Mouse (Mus musculus) heart, adult 2 months (tissue): ENCODE data around the gene Chst12. TPM values are rescaled to one million over a fixed set of nuclear protein-coding genes. Genes with fewer than 3 reads are reported as not detected.
A peak's percentile ranks its signal among the peaks of the same experiment; 100 is the strongest.
"Not testable (repeated sequence)": the region's sequence is repeated elsewhere in the genome, so short reads cannot be mapped to it uniquely, and the experiment has no call there.

Source experiments
- DNase-seq, 2 experiments: peaks; one replicate each; pipeline ENCODE4 v3.0.0; 2021
- H3K27ac ChIP-seq: fragments of 200-600 bp; 2 replicates; pipeline ENCODE4 v1.8.1; 2022
- H3K27me3 ChIP-seq: fragments of 200-500 bp; 2 replicates; pipeline ENCODE4 v1.6.1; 2012; ENCODE audit warnings: mild to moderate bottlenecking, low read length, inconsistent platforms, mixed read lengths; ENCODE audit not compliant: control insufficient read depth, insufficient read depth
- H3K36me3 ChIP-seq: fragments of 200-500 bp; 2 replicates; pipeline ENCODE4 v1.6.1; 2012; ENCODE audit warnings: low read length, inconsistent platforms; ENCODE audit not compliant: control insufficient read depth, insufficient read depth
- H3K4me1 ChIP-seq: fragments of 200-500 bp; 2 replicates; pipeline ENCODE4 v1.6.1; 2011; ENCODE audit warnings: low read length; ENCODE audit not compliant: control insufficient read depth, insufficient read depth
- H3K4me3 ChIP-seq: fragments of 200-600 bp; 2 replicates; pipeline ENCODE4 v1.8.1; 2022
- H3K79me2 ChIP-seq: fragments of 200-500 bp; replicated peaks from 2 replicates; pipeline ENCODE4 v1.6.1; 2012; ENCODE audit warnings: mild to moderate bottlenecking, inconsistent platforms, low read length, moderate library complexity, mixed read lengths; ENCODE audit not compliant: control insufficient read depth, insufficient read depth
- H3K9ac ChIP-seq: fragments of 200-500 bp; 2 replicates; pipeline ENCODE4 v1.6.1; 2012; ENCODE audit warnings: low read depth, mild to moderate bottlenecking, control low read depth, inconsistent platforms, low read length, mixed read lengths
- CTCF ChIP-seq: fragments of 200-600 bp; IDR thresholded peaks from 2 replicates; pipeline ENCODE4 v1.8.1; 2022; ENCODE audit warnings: antibody characterized with exemption, mild to moderate bottlenecking, moderate library complexity
- EP300 ChIP-seq: fragments of 200-500 bp; IDR thresholded peaks from 2 replicates; pipeline ENCODE4 v1.6.1; 2011; ENCODE audit warnings: low read depth, low read length, control low read depth; ENCODE audit not compliant: insufficient read depth
- POLR2A ChIP-seq: fragments of 200-500 bp; IDR thresholded peaks from 2 replicates; pipeline ENCODE4 v1.6.1; 2011; ENCODE audit warnings: mild to moderate bottlenecking, low read depth, low read length, control low read depth; ENCODE audit not compliant: insufficient read depth
- WGBS: fragments of 180-500 bp; shearing (Covaris S2); methylation state at CpG from one replicate; pipeline ENCODE4 v1.1.7; 2018; 5-methylcytosine and 5-hydroxymethylcytosine counted together
- intact Hi-C: fragments of 180-260 bp; cut with DNase I; formaldehyde crosslinking; loops from one replicate; pipeline ENCODE4 v1.15.1; 2025
- long read RNA-seq: library from polyadenylated mRNA; stranded (forward); transcript quantifications from one replicate; pipeline ENCODE4 v2.0.0, GENCODE M21; 2021
- polyA plus RNA-seq: library from polyadenylated mRNA; depleted of rRNA; stranded (reverse); fragments of >200 nt; gene quantifications from 2 replicates; pipeline ENCODE4 v1.2.3, GENCODE M21; 2012; rRNA removed
- total RNA-seq, 2 experiments: library from RNA; stranded (reverse); gene quantifications; 2 replicates each; pipeline ENCODE4 v1.2.3; 2021

Chst12 gene
- total RNA-seq: 1 to 10 TPM; 4.5 to 4.8 TPM
- polyA plus RNA-seq: 8.3 and 11.2 TPM in 2 replicates
- long read RNA-seq, partial matches to known transcripts: 0 of 5 reads
- long read RNA-seq, other reads (novel, unspliced or antisense): 1 of 5 reads

GRCm38 (mm10) chr5:140505208-140505780 is at the start of gene Chst12:
Chst12 (plus strand) TSS chr5:140505550.
- WGBS: under 1% methylated on average over 38 of the region's 38 CpGs

GRCm38 (mm10) chr5:140461476-140461875 is 43.9 kb upstream of the Chst12 start:
- intact Hi-C loops: no loop called here
- no peak overlapping the region for H3K27ac ChIP-seq
- no peaks in the 10 kb centered on the region for H3K27me3 ChIP-seq
- no peak for TF ChIP-seq EP300
- no peak for TF ChIP-seq CTCF
- no peak for TF ChIP-seq POLR2A
- no peaks in the 10 kb centered on the region for H3K36me3 ChIP-seq
- 87% methylated on average over 3 of the region's 3 CpGs for WGBS
- no peak overlapping the region for H3K4me3 ChIP-seq
- DNase-seq: no peak
- no peaks in the 10 kb centered on the region for H3K4me1 ChIP-seq
- H3K9ac ChIP-seq: no peak overlapping the region
- no peaks in the 10 kb centered on the region for H3K79me2 ChIP-seq

More at GRCm38 (mm10) chr5:140505208-140505780, at the start of gene Chst12:
- Histone ChIP-seq H3K4me3 (peak within 1 kb of the TSS; percentile 75), H3K79me2 (no peaks in the 10 kb centered on the region), H3K9ac (peak within 1 kb of the TSS; percentile 57), H3K27me3 (no peaks in the 10 kb centered on the region), H3K27ac (peak within 1 kb of the TSS; percentile 76), H3K36me3 (no peaks in the 10 kb centered on the region), H3K4me1 (peaks cover 13% of the 10 kb centered on the region)
- intact Hi-C loops: no loop called here
- DNase-seq: peak; percentile 99
- TF ChIP-seq CTCF (peak; percentile 21; the same call in 1 of the 2 replicates), EP300 (peak; percentile 59; the same call in 1 of the 2 replicates), POLR2A (peak; percentile 92)

- intact Hi-C loops: not testable (repeated sequence)
- 81% methylated on average over 2 of the region's 2 CpGs for WGBS
Measured at GRCm38 (mm10) chr5:140463151-140463550, 42.2 kb upstream of the Chst12 start.

GRCm38 (mm10) chr5:140464943-140465342 is 40.4 kb upstream of the Chst12 start:
- no peaks in the 10 kb centered on the region for H3K36me3 ChIP-seq
- no peak overlapping the region for H3K4me3 ChIP-seq
- 72% methylated on average over 2 of the region's 2 CpGs for WGBS
- H3K79me2 ChIP-seq: no peaks in the 10 kb centered on the region
- no peak for DNase-seq
- no peaks in the 10 kb centered on the region for H3K4me1 ChIP-seq
- no peaks in the 10 kb centered on the region for H3K27me3 ChIP-seq
- intact Hi-C loops: no loop called here
- no peak overlapping the region for H3K9ac ChIP-seq
- no peak for TF ChIP-seq EP300
- no peak for TF ChIP-seq CTCF
- TF ChIP-seq POLR2A: no peak
- H3K27ac ChIP-seq: no peak overlapping the region

More at GRCm38 (mm10) chr5:140463151-140463550, 42.2 kb upstream of the Chst12 start:
- not testable (repeated sequence) for DNase-seq, H3K36me3 ChIP-seq, H3K27ac ChIP-seq, H3K9ac ChIP-seq, H3K4me3 ChIP-seq, H3K79me2 ChIP-seq, H3K27me3 ChIP-seq, H3K4me1 ChIP-seq

DNA sequence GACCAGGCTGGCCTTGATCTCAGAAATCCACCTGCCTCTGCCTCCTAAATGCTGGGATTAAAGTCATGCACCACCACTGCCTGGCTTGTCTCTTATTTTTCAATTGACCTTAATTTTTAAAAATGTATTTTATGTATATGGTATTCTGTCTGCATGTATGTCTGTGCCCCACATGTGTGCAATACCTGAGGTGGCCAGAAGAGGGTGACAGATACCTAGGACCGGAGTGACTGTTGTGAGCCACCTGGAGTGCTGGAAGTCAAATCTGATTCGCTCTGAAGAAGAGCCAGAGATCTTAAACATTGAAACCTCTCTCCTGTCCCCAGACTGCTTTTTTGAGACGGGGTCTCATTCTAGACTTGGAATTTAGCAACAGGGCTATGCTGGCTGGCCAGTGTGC is 33.0 kb upstream of the Chst12 start:
- H3K4me3 ChIP-seq: no peak overlapping the region
- peak; percentile 36 for TF ChIP-seq CTCF
- TF ChIP-seq EP300: no peak
- no peaks in the 10 kb centered on the region for H3K79me2 ChIP-seq
- H3K4me1 ChIP-seq: no peaks in the 10 kb centered on the region
- H3K27ac ChIP-seq: no peak overlapping the region
- no peaks in the 10 kb centered on the region for H3K36me3 ChIP-seq
- no peak overlapping the region for H3K9ac ChIP-seq
- no peaks in the 10 kb centered on the region for H3K27me3 ChIP-seq
- no peak for DNase-seq
- 82% methylated on average over 3 of the region's 3 CpGs for WGBS
- intact Hi-C loops: no loop called here

DNA sequence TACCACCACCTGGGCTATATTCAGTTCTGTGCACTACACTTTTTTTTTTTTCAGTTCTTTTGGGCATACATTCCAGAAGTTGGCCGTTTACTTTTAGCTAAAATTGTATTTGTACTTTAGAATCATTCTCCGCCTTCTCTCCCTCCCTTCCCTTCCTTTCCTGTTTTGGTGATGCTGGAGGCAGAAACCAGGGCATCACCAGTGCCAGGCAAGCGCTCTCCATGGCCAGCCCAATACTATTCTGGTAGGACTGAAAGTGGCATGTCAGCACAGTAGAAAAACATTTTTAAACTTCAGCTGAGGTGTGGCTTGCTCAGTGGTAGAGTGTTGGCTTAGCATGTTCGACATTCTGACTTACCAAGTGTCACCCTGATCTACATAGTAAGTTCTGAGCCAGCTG is 23.9 kb upstream of the Chst12 start:
- TF ChIP-seq CTCF: no peak
- TF ChIP-seq EP300: no peak
- no peak for TF ChIP-seq POLR2A
- Histone ChIP-seq H3K9ac (no peak overlapping the region), H3K27me3 (no peaks in the 10 kb centered on the region), H3K27ac (no peak overlapping the region), H3K4me1 (no peaks in the 10 kb centered on the region), H3K4me3 (no peak overlapping the region), H3K36me3 (no peaks in the 10 kb centered on the region), H3K79me2 (no peaks in the 10 kb centered on the region)
- intact Hi-C loops: no loop called here
- 66% methylated on average over 4 of the region's 4 CpGs for WGBS
- no peak for DNase-seq
